Mouse (Mus musculus) embryonic facial prominence, embryonic 12.5 days (tissue): ENCODE data around the gene Pigp. TPM values are rescaled to one million over a fixed set of nuclear protein-coding genes. Genes with fewer than 3 reads are reported as not detected.
A peak's percentile ranks its signal among the peaks of the same experiment; 100 is the strongest.

ENCODE experiments used
- ATAC-seq: fragments of 200-750 bp; cut with Nextera tagmentation; 2 replicates; pipeline ENCODE4 v1.8.0; 2017; ENCODE audit not compliant: insufficient number of reproducible peaks, insufficient read depth, low FRiP score, low TSS enrichment
- H3K27ac ChIP-seq: fragments of 300-500 bp; sonication (generic); 2 replicates; pipeline ENCODE4 v1.5.1; 2016; ENCODE audit warnings: mild to moderate bottlenecking
- H3K27me3 ChIP-seq: fragments of 300-500 bp; sonication (generic); 2 replicates; pipeline ENCODE4 v1.6.1; 2016; ENCODE audit warnings: mild to moderate bottlenecking, moderate library complexity
- H3K36me3 ChIP-seq: fragments of 300-500 bp; sonication (generic); 2 replicates; pipeline ENCODE4 v1.6.1; 2016; ENCODE audit warnings: mild to moderate bottlenecking
- H3K4me1 ChIP-seq: fragments of 300-500 bp; sonication (generic); 2 replicates; pipeline ENCODE4 v1.6.1; 2016
- H3K4me2 ChIP-seq: fragments of 300-500 bp; sonication (generic); replicated peaks from 2 replicates; pipeline ENCODE4 v1.6.1; 2016; ENCODE audit warnings: mild to moderate bottlenecking, moderate library complexity
- H3K4me3 ChIP-seq: fragments of 300-500 bp; sonication (generic); 2 replicates; pipeline ENCODE4 v1.5.1; 2016; ENCODE audit warnings: mild to moderate bottlenecking
- H3K9ac ChIP-seq: fragments of 300-500 bp; sonication (generic); 2 replicates; pipeline ENCODE4 v1.6.1; 2016; ENCODE audit warnings: mild to moderate bottlenecking, moderate library complexity
- H3K9me3 ChIP-seq: fragments of 300-500 bp; sonication (generic); 2 replicates; pipeline ENCODE4 v1.6.1; 2016; ENCODE audit warnings: mild to moderate bottlenecking, moderate library complexity
- WGBS: fragments of 180-500 bp; shearing (Covaris S2); methylation state at CpG from one replicate; pipeline ENCODE4 v1.1.7; 2016; 5-methylcytosine and 5-hydroxymethylcytosine counted together
- polyA plus RNA-seq: library from polyadenylated mRNA; unstranded; fragments of >200 nt; fragmentation: Nextera tagmentation; extraction: Ambion mirVana; gene quantifications from 2 replicates; pipeline ENCODE4 v1.2.1, GENCODE M21; 2016

The Pigp gene
- polyA plus RNA-seq, 1 experiment from 2014 or later: 105 TPM

- under 1% methylated on average over 64 of the region's 64 CpGs for WGBS
- no peaks in the 10 kb centered on the region for H3K27me3 ChIP-seq
- H3K4me3 ChIP-seq: peak within 1 kb of the TSS; percentile 68
- peak within 1 kb of the TSS; percentile 83 for H3K4me2 ChIP-seq
- H3K27ac ChIP-seq: peak within 1 kb of the TSS; percentile 99
- peak; percentile 89 for ATAC-seq
- no peaks in the 10 kb centered on the region for H3K36me3 ChIP-seq
- peaks cover 16% of the 10 kb centered on the region for H3K4me1 ChIP-seq
- H3K9ac ChIP-seq: peak within 1 kb of the TSS; percentile 81
- H3K9me3 ChIP-seq: no peaks in the 10 kb centered on the region
Measured at GRCm38 (mm10) chr16:94313229-94314030, 58.2 kb downstream of the Pigp start, which contains the start of gene Hlcs. Hlcs (minus strand) TSS chr16:94313571.

DNA sequence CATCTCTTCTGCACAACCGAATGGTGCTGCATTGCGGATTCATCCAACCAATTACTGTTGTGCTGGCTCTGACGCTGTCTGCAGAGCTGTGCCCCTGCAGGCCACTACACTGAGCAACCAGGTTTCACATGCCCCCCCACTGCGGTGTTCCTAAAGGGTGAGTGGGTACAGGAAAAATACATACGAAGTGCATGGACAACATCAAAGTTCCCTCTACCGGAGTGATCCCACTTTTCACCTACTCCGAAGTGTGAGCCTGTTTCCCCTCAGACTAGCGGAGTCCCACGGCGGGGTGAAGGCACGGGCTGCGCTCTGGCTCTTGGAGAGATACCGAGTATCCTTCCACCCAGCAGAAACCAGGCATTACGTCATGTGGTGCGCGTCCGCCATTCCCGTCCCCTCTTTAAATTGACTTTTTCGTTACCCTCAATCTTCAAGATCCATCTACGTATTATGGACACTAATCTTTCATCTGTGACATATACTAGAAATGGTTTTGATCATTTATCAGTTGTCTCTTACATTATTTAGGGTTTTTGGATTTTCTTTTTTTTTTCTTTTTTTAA lies 58.9 kb downstream of the Pigp start:
- Histone ChIP-seq H3K27me3 (no peaks in the 10 kb centered on the region), H3K4me3 (peak overlapping the region; percentile 68), H3K4me1 (peaks cover 23% of the 10 kb centered on the region), H3K4me2 (peak overlapping the region; percentile 83), H3K27ac (peak overlapping the region; percentile 99), H3K9ac (peak overlapping the region; percentile 69), H3K36me3 (no peaks in the 10 kb centered on the region), H3K9me3 (no peaks in the 10 kb centered on the region)
- peak; percentile 87 for ATAC-seq
- WGBS: 0% methylated on average over 20 of the region's 20 CpGs

DNA sequence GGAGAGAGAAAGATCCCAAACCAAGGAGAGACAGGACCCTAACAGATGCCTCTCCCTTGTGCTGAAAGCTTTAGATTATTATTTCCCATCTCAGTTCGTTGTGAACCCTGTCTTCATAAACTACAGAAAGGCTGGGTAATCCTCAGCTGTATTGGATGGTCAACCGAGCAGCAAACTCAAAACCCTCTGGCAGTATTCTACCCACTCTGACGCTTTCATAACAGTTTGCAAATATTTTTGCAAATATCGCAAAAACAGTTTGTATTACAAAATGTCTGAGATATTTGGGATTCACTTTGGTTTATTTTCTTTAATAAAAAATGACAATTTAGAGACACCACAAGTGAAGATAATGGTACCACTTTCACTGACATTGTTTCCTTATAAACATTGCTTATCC lies 59.7 kb downstream of the Pigp start:
- no peak overlapping the region for H3K4me3 ChIP-seq
- H3K9ac ChIP-seq: no peak overlapping the region
- no peak overlapping the region for H3K27ac ChIP-seq
- ATAC-seq: no peak
- peak overlapping the region; percentile 83 for H3K4me2 ChIP-seq
- H3K4me1 ChIP-seq: peaks cover 31% of the 10 kb centered on the region
- H3K36me3 ChIP-seq: no peaks in the 10 kb centered on the region
- no peaks in the 10 kb centered on the region for H3K27me3 ChIP-seq
- H3K9me3 ChIP-seq: no peaks in the 10 kb centered on the region
- WGBS: 71% methylated on average over 4 of the region's 4 CpGs

GRCm38 (mm10) chr16:94311416-94311815 lies 60.2 kb downstream of the Pigp start:
- no peaks in the 10 kb centered on the region for H3K36me3 ChIP-seq
- H3K4me2 ChIP-seq: peak overlapping the region; percentile 83; the same call in 1 of the 2 replicates
- WGBS: 65% methylated on average over 1 of the region's 1 CpGs
- H3K4me1 ChIP-seq: peaks cover 33% of the 10 kb centered on the region
- H3K9me3 ChIP-seq: no peaks in the 10 kb centered on the region
- H3K27ac ChIP-seq: 0 out of 2 replicates have a peak overlapping the region, but pooled peaks have one; percentile 6
- H3K9ac ChIP-seq: no peak overlapping the region
- no peak overlapping the region for H3K4me3 ChIP-seq
- no peak for ATAC-seq
- H3K27me3 ChIP-seq: no peaks in the 10 kb centered on the region

DNA sequence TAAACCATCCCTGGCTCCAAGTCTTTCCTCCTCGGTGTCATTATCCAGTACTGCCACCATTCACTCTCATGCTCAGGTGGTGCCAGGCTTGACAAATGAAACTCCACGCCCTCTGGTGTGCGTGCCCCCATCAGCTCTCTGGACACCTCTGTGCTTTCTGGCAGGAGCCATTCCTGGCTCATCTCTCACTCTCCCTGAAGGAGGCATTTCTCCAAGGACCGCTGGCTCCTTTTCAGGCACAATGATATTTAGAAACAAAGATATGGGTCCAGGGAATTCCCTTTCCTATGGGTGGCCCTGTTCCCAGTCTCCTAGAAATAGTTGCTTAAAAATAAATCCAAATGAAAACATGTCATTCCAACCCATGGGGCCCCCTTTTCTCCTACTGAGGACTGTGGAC lies 62.6 kb downstream of the Pigp start:
- Histone ChIP-seq H3K9ac (no peak overlapping the region), H3K4me1 (peaks cover 30% of the 10 kb centered on the region), H3K4me3 (no peak overlapping the region), H3K27me3 (no peaks in the 10 kb centered on the region), H3K27ac (no peak overlapping the region), H3K36me3 (no peaks in the 10 kb centered on the region), H3K4me2 (no peak overlapping the region), H3K9me3 (no peaks in the 10 kb centered on the region)
- no peak for ATAC-seq
- 91% methylated on average over 4 of the region's 4 CpGs for WGBS

Other genes with a start within 250 kb of the Pigp start
- 12.0 and 12.1 TPM in 2 replicates for gene Hlcs, start 58.3 kb downstream of the Pigp start, polyA plus RNA-seq
- 3.8 and 4.5 TPM in 2 replicates for gene Ripply3, start 43.4 kb downstream of the Pigp start, polyA plus RNA-seq
- gene Ttc3, start 1.2 kb downstream of the Pigp start, polyA plus RNA-seq: 353 and 377 TPM in 2 replicates
- gene Vps26c, start 155.0 kb upstream of the Pigp start, polyA plus RNA-seq: 51.8 and 58.7 TPM in 2 replicates
- gene Dyrk1a, start 198.2 kb upstream of the Pigp start, polyA plus RNA-seq: 9.0 and 10.3 TPM in 2 replicates